Mouse (Mus musculus) hindbrain, embryonic 13.5 days (tissue): ENCODE data around the gene Lrrc38. TPM values are rescaled to one million over a fixed set of nuclear protein-coding genes. Genes with fewer than 3 reads are reported as not detected.

ENCODE experiments used
- ATAC-seq: fragments of 200-750 bp; cut with Nextera tagmentation; 2 replicates; pipeline ENCODE4 v1.8.0; 2017; ENCODE audit warnings: moderate TSS enrichment; ENCODE audit not compliant: low FRiP score
- H3K27ac ChIP-seq: fragments of 300-500 bp; sonication (generic); 2 replicates; pipeline ENCODE4 v1.5.1; 2015; ENCODE audit warnings: inconsistent platforms, mild to moderate bottlenecking, moderate library complexity
- H3K27me3 ChIP-seq: fragments of 300-500 bp; sonication (generic); 2 replicates; pipeline ENCODE4 v1.6.1; 2015; ENCODE audit warnings: mild to moderate bottlenecking, inconsistent platforms
- H3K36me3 ChIP-seq: fragments of 300-500 bp; sonication (generic); 2 replicates; pipeline ENCODE4 v1.6.1; 2015; ENCODE audit warnings: mild to moderate bottlenecking, inconsistent platforms
- H3K4me1 ChIP-seq: fragments of 300-500 bp; sonication (generic); replicated peaks from 2 replicates; pipeline ENCODE4 v1.6.1; 2015; ENCODE audit warnings: inconsistent platforms
- H3K4me2 ChIP-seq: fragments of 300-500 bp; sonication (generic); 2 replicates; pipeline ENCODE4 v1.6.1; 2015; ENCODE audit warnings: inconsistent platforms, mild to moderate bottlenecking, moderate library complexity
- H3K4me3 ChIP-seq: fragments of 300-500 bp; sonication (generic); 2 replicates; pipeline ENCODE4 v1.5.1; 2015; ENCODE audit warnings: mild to moderate bottlenecking, inconsistent platforms
- H3K9ac ChIP-seq: fragments of 300-500 bp; sonication (generic); 2 replicates; pipeline ENCODE4 v1.6.1; 2015; ENCODE audit warnings: mild to moderate bottlenecking, inconsistent platforms
- H3K9me3 ChIP-seq: fragments of 300-500 bp; sonication (generic); 2 replicates; pipeline ENCODE4 v1.6.1; 2016; ENCODE audit warnings: inconsistent platforms
- WGBS: fragments of 180-500 bp; shearing (Covaris S2); methylation state at CpG from one replicate; pipeline ENCODE4 v1.1.7; 2015; 5-methylcytosine and 5-hydroxymethylcytosine counted together
- polyA plus RNA-seq: library from polyadenylated mRNA; unstranded; fragments of >200 nt; fragmentation: Nextera tagmentation; extraction: Ambion mirVana; gene quantifications from 2 replicates; pipeline ENCODE4 v1.2.1, GENCODE M21; 2015

Lrrc38 gene
- polyA plus RNA-seq, result 0.22 TPM in 2 replicates

DNA sequence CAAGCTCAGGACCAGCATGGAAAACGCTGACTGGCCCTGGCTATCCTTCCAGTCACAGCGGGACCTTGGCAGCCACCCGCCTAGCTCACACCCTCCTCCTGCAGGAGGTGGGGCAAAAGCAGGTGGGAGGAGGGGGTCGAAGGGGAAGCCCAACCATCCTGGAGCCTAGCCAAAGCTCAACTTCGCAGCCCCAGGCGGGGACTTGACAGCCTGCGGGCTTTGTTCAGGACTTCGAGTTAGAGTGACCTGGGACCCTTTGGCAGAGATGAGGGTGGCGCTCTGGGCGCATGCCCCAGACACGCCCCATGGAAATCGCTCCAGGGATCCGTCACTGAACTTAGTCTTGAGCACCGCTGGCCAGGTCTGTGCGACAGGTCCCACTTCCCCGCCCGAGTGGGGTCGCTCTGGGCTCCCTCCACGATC lies at the start of gene Lrrc38:
TSS of gene Lrrc38 (plus strand) at position 274 of the 423 bp plus-strand sequence.
- no peak within 1 kb of the TSS for H3K27ac ChIP-seq
- peak within 1 kb of the TSS; percentile 76 for H3K9ac ChIP-seq
- peak within 1 kb of the TSS; percentile 98 for H3K4me2 ChIP-seq
- peak within 1 kb of the TSS; percentile 60 for H3K4me3 ChIP-seq
- H3K9me3 ChIP-seq, result no peaks in the 10 kb centered on the region
- H3K36me3 ChIP-seq, result no peaks in the 10 kb centered on the region
- peak; percentile 68 for ATAC-seq
- under 1% methylated on average over 19 of the region's 19 CpGs for WGBS
- peaks cover 59% of the 10 kb centered on the region for H3K27me3 ChIP-seq
- peaks cover 21% of the 10 kb centered on the region for H3K4me1 ChIP-seq

DNA sequence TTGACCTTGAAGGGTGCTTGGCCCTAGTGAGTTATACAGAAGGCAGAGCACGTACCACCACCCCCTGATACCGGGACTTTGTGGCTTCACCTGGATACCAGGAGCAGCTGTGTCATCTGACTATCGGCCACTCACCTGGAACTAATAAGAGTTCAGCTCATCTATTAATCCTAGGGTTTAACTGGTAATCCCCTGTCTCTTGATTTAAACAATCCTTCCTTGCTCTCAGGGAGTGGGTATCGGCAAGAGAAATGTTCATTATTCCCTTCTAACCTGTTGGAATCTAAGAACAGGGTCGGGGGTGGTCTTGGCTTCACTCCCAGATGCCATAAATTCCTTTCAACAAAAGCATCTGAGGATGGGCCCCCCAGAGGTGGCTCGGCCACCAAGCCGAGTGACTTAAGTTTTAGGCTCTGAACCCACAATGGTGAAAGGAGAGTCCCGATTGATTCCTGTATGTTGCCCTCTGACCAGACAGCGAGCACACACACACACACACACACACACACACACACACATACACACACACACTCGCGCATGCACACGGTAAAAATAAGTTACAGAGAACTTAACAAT lies 49.4 kb upstream of the Lrrc38 start:
- Histone ChIP-seq H3K4me1 (peaks cover 47% of the 10 kb centered on the region), H3K36me3 (no peaks in the 10 kb centered on the region), H3K9me3 (no peaks in the 10 kb centered on the region), H3K27me3 (no peaks in the 10 kb centered on the region; the same call in 1 of the 2 replicates), H3K4me3 (peak overlapping the region; percentile 42), H3K4me2 (peak overlapping the region; percentile 57), H3K27ac (peak overlapping the region; percentile 18; the same call in 1 of the 2 replicates), H3K9ac (peak overlapping the region; percentile 55)
- 7% methylated on average over 12 of the region's 12 CpGs for WGBS
- ATAC-seq, result no peak

DNA sequence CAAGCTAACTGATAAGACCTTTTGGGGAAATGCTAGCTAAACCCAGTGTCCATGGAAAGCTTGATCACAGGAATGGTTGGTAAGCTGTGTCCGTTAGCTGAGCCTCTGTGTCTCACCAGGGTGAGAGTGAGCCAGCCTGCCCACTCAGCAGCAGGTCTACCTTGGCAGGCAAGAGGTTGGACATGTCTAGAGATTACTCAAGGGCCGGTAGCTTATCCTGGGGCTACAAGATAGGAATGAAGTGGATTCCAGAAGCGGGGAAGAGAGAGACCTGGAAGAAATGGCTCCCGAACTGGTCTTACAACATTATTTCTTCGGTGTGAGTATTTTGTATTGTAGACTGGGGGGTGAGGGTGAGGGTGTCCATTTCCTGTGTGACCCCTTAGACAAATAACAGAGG lies 48.5 kb upstream of the Lrrc38 start:
- no peak for ATAC-seq
- Histone ChIP-seq H3K9me3 (no peaks in the 10 kb centered on the region), H3K36me3 (no peaks in the 10 kb centered on the region), H3K4me1 (peaks cover 40% of the 10 kb centered on the region), H3K27ac (no peak overlapping the region), H3K9ac (no peak overlapping the region), H3K4me2 (peak overlapping the region; percentile 23; the same call in 1 of the 2 replicates), H3K4me3 (no peak overlapping the region), H3K27me3 (no peaks in the 10 kb centered on the region; the same call in 1 of the 2 replicates)
- WGBS, result 69% methylated on average over 5 of the region's 5 CpGs

DNA sequence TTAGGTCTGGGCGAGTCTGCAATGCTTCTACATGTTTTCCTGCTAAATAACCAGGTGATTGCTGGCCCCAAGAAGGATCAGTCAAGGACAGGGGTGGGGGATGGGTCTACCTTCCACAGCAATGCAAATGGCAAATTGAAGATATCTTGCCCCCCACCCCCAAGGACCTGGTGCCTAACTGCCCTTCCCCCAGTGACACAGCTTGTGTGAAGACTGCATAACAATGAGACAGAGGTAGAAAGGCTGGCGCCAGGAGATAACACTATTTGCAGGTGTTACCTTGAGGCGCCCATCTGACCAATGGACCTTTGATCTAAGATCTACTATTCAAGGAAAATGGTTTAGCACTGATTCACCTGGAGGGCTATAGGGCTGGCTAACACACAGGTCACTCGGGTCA lies 47.7 kb upstream of the Lrrc38 start:
- no peak for ATAC-seq
- 46% methylated on average over 4 of the region's 4 CpGs for WGBS
- H3K4me2 ChIP-seq, result no peak overlapping the region
- no peaks in the 10 kb centered on the region for H3K9me3 ChIP-seq
- no peaks in the 10 kb centered on the region for H3K36me3 ChIP-seq
- H3K4me3 ChIP-seq, result no peak overlapping the region
- H3K4me1 ChIP-seq, result peaks cover 39% of the 10 kb centered on the region
- H3K27me3 ChIP-seq, result no peaks in the 10 kb centered on the region; the same call in 1 of the 2 replicates
- H3K9ac ChIP-seq, result no peak overlapping the region
- H3K27ac ChIP-seq, result no peak overlapping the region

DNA sequence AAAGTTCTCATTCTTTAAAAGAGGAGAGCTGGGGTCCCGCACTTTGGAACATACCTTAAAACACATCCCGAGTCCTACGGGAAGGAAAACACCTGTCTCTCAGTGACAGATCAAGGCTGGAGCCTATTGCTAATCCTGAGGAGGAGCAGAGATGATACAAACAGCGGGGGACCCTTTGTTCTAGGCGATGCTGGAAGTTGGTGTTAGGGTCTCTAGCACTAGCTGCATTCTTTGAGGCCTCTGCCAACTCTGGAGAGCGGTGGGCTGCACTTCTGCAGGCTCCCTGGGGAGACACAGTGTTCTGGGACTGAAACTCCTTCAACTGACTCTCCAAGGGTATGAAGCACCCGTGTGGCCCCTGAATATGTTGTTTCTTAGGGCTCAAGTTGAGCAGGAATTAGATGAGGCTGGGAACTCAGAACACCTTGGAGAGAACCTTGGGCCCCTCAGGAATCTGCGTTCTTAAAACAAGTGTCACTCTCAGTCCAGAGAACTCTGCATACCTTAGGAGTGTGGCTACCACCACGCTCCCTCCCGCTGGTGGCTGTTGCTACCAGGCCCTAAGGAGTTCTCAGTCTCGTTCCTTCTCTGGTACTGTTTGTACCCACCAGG lies 47.2 kb upstream of the Lrrc38 start:
- Histone ChIP-seq H3K27ac (no peak overlapping the region), H3K4me2 (no peak overlapping the region), H3K36me3 (no peaks in the 10 kb centered on the region), H3K9me3 (no peaks in the 10 kb centered on the region), H3K4me1 (peaks cover 34% of the 10 kb centered on the region), H3K4me3 (no peak overlapping the region), H3K27me3 (no peaks in the 10 kb centered on the region; the same call in 1 of the 2 replicates), H3K9ac (no peak overlapping the region)
- no peak for ATAC-seq
- WGBS, result 45% methylated on average over 11 of the region's 11 CpGs

DNA sequence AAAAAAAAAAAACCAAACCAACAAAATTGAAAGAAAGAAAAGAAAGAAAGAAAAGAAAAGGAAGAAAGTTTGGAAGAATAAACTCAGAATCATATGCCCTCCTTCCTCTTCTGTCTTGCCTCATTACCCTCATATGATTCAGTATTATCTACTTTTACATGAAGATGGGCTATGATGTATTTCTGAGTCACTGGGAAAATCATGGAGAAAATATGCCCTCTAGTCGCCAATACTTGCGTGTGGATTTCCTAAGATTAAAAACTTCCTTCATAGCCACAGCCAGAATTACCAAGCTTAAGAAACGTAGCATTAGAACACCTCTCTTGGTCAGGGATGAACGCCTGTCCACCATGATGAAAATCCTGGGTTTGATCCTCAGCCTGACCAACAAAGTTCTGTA lies 44.5 kb upstream of the Lrrc38 start:
- no peak overlapping the region for H3K27ac ChIP-seq
- no peaks in the 10 kb centered on the region for H3K27me3 ChIP-seq
- peaks cover 10% of the 10 kb centered on the region for H3K4me1 ChIP-seq
- H3K4me3 ChIP-seq, result no peak overlapping the region
- H3K36me3 ChIP-seq, result no peaks in the 10 kb centered on the region
- WGBS, result 97% methylated on average over 4 of the region's 4 CpGs
- no peaks in the 10 kb centered on the region for H3K9me3 ChIP-seq
- no peak overlapping the region for H3K9ac ChIP-seq
- no peak for ATAC-seq
- no peak overlapping the region for H3K4me2 ChIP-seq

DNA sequence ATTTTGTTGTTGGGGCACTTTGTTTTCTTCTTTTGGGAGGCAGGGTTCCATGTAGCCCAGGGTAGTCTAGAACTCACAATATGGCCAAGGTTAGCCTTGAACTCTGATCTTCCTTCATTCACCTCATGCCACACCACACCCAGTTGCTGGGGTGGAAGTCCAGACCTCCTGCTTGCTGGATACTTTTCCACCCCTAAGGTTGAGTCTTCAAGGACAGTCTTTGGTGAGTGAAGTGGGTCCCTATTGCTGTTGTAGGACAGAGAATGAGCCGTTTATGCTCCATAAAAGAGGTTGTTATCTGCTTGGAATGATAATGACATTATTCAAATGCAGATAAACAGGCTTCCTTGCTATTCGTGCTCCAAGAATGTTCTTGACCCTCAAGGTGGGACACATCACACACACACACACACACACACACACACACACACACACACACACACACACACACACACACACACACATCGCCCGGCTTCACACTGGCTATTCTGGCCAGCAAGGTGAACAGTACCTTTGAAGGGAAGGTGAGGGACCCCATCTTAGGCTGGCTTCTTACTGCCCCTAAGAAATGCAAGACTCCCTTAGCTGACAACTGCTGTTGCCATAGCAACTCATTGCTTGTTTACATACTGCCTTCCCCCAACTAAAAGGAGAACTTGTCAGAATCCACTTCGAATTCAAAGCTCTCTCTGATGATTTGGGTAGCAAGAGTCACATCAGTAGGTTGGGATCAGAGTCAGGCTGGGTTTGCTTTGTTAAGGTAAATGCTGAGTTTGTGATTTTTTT lies 43.4 kb upstream of the Lrrc38 start:
- Histone ChIP-seq H3K4me1 (peaks cover 6% of the 10 kb centered on the region; the same call in 1 of the 2 replicates), H3K4me2 (no peak overlapping the region), H3K9me3 (no peaks in the 10 kb centered on the region), H3K4me3 (no peak overlapping the region), H3K27ac (no peak overlapping the region), H3K36me3 (no peaks in the 10 kb centered on the region), H3K27me3 (no peaks in the 10 kb centered on the region), H3K9ac (no peak overlapping the region)
- WGBS, result 63% methylated on average over 5 of the region's 5 CpGs
- peak; percentile 33; the same call in 1 of the 2 replicates for ATAC-seq

DNA sequence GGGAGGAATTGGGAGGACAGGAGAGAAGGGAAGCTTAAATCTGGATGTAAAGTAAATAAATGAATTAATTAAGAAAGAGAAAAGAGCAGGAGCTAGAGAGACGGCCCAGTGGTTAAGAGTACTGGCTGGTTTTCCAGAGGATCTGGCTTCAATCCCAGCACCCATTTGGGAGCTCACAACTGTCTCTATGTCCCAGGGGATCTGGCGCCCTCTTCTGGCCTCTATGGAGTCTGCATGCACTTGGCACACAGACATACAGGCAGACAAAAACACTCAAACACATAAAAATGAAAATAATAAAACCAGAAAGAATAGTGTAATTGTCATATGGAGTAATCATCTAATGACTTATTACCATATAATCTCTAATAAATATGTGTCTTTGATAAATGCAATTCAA lies 38.2 kb upstream of the Lrrc38 start:
- Histone ChIP-seq H3K4me1 (peaks cover 2% of the 10 kb centered on the region; the same call in 1 of the 2 replicates), H3K27me3 (no peaks in the 10 kb centered on the region), H3K36me3 (no peaks in the 10 kb centered on the region), H3K4me3 (no peak overlapping the region), H3K27ac (no peak overlapping the region), H3K9ac (no peak overlapping the region), H3K9me3 (no peaks in the 10 kb centered on the region), H3K4me2 (no peak overlapping the region)
- no peak for ATAC-seq
- WGBS, result 53% methylated on average over 2 of the region's 2 CpGs

DNA sequence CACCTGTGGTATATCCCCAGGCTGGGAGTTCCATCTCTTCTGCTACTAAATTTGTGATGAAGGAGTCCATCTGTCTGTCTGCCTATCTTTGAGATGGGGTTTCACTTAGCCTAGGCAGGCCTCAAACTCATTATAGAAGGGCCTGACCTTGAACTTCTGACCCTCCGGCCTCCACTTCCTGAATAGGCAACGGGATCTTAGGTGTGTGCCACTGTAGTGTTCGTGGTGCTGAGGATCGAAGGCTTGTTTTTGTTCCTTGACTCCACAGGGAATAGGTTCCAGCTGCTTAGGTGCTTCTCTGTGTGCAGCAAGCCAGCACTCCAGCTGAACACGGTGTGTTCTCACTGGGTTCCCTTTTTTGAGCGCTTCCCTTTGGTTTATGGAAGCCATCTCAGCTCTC lies 36.3 kb upstream of the Lrrc38 start:
- WGBS, result 83% methylated on average over 6 of the region's 6 CpGs

DNA sequence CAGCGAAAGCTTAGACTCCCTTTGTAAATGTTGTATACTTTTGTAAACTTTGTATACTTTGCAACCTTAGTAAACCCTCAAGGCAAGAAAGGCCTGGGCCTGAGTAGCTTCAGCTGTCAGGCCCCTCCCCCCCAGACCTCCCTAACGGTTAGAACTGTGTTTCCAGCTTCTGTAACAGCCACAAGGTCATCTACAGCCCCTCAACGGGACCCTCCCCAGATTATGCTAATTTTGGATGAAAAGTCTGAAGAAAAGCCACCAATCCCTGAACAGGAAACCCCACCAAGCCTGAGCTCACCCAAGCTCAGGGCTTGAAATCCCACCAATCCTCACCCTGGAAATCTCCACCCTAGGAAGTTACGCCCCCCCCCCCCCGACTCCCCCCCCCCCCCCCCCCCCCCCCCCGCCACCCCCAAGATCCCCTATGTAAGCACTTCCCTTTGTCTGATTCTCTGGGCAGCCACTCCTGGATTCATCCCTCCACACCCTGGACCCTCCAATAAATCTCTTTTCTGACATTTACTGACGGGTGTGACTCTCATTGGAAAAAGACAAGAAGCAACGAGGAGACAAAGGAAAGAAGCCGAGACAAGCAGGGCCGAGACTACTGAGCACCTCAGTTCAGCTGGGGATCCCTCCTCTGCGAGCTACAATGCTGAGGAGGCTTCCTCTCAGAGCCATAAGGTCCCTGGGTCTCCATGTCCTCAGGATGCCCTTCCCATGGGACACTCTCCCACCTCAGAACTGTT lies 25.2 kb upstream of the Lrrc38 start:
- no peaks in the 10 kb centered on the region for H3K9me3 ChIP-seq
- WGBS, result 10% methylated on average over 9 of the region's 11 CpGs
- peak overlapping the region; percentile 75; the same call in 1 of the 2 replicates for H3K27ac ChIP-seq
- no peaks in the 10 kb centered on the region for H3K27me3 ChIP-seq
- H3K36me3 ChIP-seq, result no peaks in the 10 kb centered on the region
- H3K4me2 ChIP-seq, result peak overlapping the region; percentile 58
- H3K4me3 ChIP-seq, result no peak overlapping the region; the same call in 1 of the 2 replicates
- peaks cover 13% of the 10 kb centered on the region for H3K4me1 ChIP-seq
- H3K9ac ChIP-seq, result 0 out of 2 replicates have a peak overlapping the region, but pooled peaks have one; percentile 21
- no peak; the same call in 1 of the 2 replicates for ATAC-seq

More for the DNA sequence above, 36.3 kb upstream of the Lrrc38 start:
- no peaks in the 10 kb centered on the region for H3K27me3 ChIP-seq
- no peak overlapping the region for H3K27ac ChIP-seq
- H3K36me3 ChIP-seq, result no peaks in the 10 kb centered on the region
- ATAC-seq, result no peak
- no peak overlapping the region for H3K9ac ChIP-seq
- H3K4me1 ChIP-seq, result no peaks in the 10 kb centered on the region
- H3K9me3 ChIP-seq, result no peaks in the 10 kb centered on the region
- H3K4me2 ChIP-seq, result no peak overlapping the region
- no peak overlapping the region for H3K4me3 ChIP-seq

DNA sequence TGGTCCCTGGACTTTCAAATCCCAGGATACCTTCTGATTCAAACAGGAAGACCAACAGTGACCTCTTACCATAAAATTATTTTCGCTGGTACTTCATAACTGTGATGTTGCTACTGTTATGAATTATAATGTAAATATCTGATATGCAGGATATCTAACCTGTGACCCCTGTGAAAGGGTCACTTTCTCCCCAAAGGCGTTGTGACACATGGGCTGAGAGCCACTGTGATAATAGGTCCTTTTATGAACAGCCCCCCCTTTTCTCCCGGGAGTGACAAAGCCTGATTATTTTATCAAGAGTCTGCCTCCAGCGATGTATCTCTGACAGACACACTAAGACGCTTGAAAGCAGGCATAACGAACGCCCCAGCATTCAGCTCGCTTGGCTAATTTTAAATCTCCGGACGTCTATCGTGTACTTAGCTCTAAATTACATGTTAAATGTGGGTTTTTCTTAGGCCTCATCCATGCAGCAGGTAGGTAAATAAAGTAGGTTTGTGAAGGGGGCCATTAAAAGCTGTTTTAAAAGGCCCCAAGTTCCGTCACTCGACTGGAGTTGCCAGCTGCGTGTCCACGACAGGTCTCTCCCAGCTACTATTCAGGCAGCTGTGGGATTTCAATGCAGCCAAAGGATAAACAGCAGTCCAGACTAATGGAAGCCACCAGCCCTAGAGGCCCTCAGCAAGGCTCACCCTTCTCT lies 24.5 kb upstream of the Lrrc38 start:
- no peaks in the 10 kb centered on the region for H3K36me3 ChIP-seq
- H3K4me1 ChIP-seq, result peaks cover 13% of the 10 kb centered on the region
- no peaks in the 10 kb centered on the region for H3K27me3 ChIP-seq
- WGBS, result 13% methylated on average over 15 of the region's 15 CpGs
- peak; percentile 50 for ATAC-seq
- peak overlapping the region; percentile 75 for H3K27ac ChIP-seq
- H3K4me2 ChIP-seq, result peak overlapping the region; percentile 58
- peak overlapping the region; percentile 28 for H3K4me3 ChIP-seq
- no peaks in the 10 kb centered on the region for H3K9me3 ChIP-seq
- peak overlapping the region; percentile 21; the same call in 1 of the 2 replicates for H3K9ac ChIP-seq
